Mouse (Mus musculus): Measurements from ENCODE around the gene Mybl2.

DNA sequence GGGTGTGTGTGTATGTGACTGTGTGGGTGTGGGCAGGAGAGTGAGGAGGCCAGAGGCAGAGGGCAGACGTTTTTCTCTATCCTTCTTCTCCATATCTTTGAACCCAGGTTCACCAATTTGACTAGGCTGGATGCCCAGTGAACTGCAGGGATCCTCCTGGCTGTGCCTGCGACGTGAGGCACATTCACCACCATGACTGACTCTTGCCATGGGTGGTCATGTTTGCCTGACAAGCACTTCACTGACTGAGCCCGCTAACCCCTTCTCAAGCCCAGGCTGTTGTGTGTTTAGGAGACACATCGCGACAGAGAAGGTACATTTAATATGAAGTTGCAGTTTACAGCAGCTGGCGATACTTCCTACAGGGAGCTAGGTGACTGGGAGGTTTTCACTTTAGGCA lies 47.7 kb downstream of the Mybl2 start:
- TF ChIP-seq CTCF (IDR thresholded peaks at IDR 0.05; ENCODE audit: control insufficient read depth, insufficient read depth, low read length): no peak
- TF ChIP-seq POLR2A (IDR thresholded peaks at IDR 0.05; ENCODE audit: borderline replicate concordance, control insufficient read depth, low read depth, low read length): no peak

All from bone marrow, adult 2 months (tissue).